Mouse (Mus musculus): ENCODE results near the gene Pfdn2. TPM values are rescaled to one million over a fixed set of nuclear protein-coding genes. Genes with fewer than 3 reads are reported as not detected.

Pfdn2 gene
- polyA plus RNA-seq, 1 experiment: 135 TPM

DNA sequence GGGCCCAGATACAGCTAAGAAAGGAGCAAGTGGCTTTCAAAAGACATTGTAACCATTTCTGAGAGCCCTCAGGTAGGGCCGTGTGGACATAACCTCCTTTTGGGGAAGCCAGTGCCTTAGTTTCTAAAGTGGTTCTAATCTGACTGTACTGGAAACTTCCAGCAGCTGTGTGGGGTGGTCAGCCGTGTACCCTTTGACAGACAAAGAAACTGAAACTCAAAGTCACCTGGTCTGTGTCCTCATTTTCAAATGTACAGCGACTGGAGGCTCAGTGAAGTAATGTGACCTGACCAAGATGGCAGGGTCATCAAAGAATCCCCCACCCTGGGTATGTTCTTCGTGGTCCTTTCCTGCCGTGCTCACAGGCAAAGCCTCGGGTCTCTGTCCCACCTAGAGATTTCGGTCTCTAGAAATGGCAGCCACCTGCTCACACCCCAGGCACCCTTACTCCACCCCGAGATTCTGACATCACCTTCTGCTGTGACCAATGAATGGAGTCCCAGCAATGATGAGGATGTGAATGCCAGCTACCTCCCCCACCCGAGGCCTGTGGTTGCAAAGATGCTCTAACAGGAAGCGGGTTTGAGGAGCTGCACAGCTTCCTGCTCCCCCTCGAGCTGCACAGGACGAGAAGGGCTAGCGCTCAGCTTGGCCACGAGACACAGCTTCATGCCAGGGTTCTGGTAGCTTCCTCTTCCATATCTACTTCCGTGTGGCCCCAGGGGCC, 43.1 kb downstream of the Pfdn2 start, which contains the start of gene Arhgap30:
TSS of gene Arhgap30 (plus strand) at position 579 of the 727 bp plus-strand sequence.
- H3K27ac ChIP-seq (ENCODE audit: insufficient read depth, low read length): no peak within 1 kb of the TSS
- 77% methylated on average over 15 of the region's 15 CpGs for WGBS
- TF ChIP-seq CTCF (IDR thresholded peaks at IDR 0.05; ENCODE audit: borderline replicate concordance, insufficient read depth, low read depth, low read length): no peak
- TF ChIP-seq POLR2A (IDR thresholded peaks at IDR 0.05; ENCODE audit: borderline replicate concordance, insufficient read depth, low read length): no peak
- no peaks in the 10 kb centered on the region for H3K27me3 ChIP-seq (ENCODE audit: control insufficient read depth, insufficient read depth, low read length)
- no peak within 1 kb of the TSS for H3K4me3 ChIP-seq (replicated peaks; ENCODE audit: insufficient read depth, low read depth, low read length)
- no peaks in the 10 kb centered on the region for H3K4me1 ChIP-seq (ENCODE audit: control insufficient read depth, insufficient read depth, low read length)
- DNase-seq: no peak

DNA sequence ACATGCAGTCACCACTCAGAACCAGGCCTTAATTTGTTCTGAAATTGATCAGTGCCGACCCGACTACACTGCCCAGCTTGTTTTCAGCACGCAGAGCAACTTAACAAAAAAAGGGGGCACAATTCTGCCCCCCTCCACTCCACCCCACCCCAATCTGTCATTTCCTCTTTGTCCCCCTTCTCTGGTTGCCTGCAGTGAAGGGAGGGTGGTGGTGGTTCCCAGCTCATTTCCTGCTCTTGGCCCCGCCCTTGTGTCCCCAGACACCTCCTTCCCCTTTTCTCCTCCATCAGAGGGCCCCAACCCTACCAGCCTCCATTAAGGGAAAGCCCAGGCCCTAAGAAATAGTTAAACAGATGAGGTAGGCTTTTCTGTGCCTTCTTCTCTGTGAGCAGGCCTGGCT, 44.6 kb downstream of the Pfdn2 start:
- no peaks in the 10 kb centered on the region for H3K4me1 ChIP-seq (ENCODE audit: control insufficient read depth, insufficient read depth, low read length)
- no peak for DNase-seq
- H3K27ac ChIP-seq (ENCODE audit: insufficient read depth, low read length): no peak overlapping the region
- no peaks in the 10 kb centered on the region for H3K27me3 ChIP-seq (ENCODE audit: control insufficient read depth, insufficient read depth, low read length)
- WGBS: 84% methylated on average over 4 of the region's 4 CpGs
- TF ChIP-seq POLR2A (IDR thresholded peaks at IDR 0.05; ENCODE audit: borderline replicate concordance, insufficient read depth, low read length) (no peak), CTCF (IDR thresholded peaks at IDR 0.05; ENCODE audit: borderline replicate concordance, insufficient read depth, low read depth, low read length) (no peak)
- no peak overlapping the region for H3K4me3 ChIP-seq (replicated peaks; ENCODE audit: insufficient read depth, low read depth, low read length)

DNA sequence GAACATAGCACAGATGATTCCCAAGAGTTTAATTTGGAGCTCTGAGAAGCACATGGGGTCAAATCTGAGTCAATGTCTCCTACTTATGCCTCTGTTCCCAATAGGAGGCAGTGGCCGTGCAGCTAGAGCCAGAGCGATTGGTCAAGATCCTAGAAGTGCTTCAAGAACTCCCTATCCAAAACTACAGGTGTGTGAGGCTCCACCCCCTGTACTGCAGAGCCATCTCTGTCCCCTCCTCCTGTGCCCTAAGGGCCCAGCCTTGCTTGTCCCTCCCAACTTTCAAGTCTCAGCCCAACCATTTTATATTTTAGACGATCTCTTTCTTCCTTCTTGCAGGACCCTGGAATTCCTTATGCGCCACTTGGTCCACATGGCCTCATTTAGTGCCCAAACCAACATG, 56.4 kb downstream of the Pfdn2 start:
- H3K4me1 ChIP-seq (ENCODE audit: control insufficient read depth, insufficient read depth, low read length): no peaks in the 10 kb centered on the region
- H3K27ac ChIP-seq (ENCODE audit: insufficient read depth, low read length): no peak overlapping the region
- no peaks in the 10 kb centered on the region for H3K27me3 ChIP-seq (ENCODE audit: control insufficient read depth, insufficient read depth, low read length)
- 89% methylated on average over 4 of the region's 4 CpGs for WGBS
- TF ChIP-seq POLR2A (IDR thresholded peaks at IDR 0.05; ENCODE audit: borderline replicate concordance, insufficient read depth, low read length): no peak
- no peak for TF ChIP-seq CTCF (IDR thresholded peaks at IDR 0.05; ENCODE audit: borderline replicate concordance, insufficient read depth, low read depth, low read length)
- H3K4me3 ChIP-seq (replicated peaks; ENCODE audit: insufficient read depth, low read depth, low read length): no peak overlapping the region
- no peak for DNase-seq

DNA sequence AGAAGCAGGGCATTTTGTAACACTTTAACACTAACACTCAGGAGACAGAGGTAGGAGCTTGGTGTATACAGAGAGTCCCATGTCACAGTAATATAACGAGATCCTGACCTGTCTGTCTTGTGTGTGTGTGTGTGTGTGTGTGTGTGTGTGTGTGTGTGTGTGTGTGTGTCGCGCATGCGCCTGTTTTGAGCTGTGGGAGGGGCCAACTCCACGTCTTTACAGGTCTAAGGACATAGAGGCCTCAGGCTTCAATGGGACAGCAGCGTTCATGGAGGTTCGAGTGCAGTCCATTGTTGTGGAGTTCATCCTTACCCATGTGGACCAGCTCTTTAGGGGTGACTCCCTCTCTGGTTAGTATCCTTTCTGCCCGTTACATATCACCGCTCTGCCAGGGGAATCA, 57.5 kb downstream of the Pfdn2 start:
- Histone ChIP-seq H3K4me1 (ENCODE audit: control insufficient read depth, insufficient read depth, low read length) (no peaks in the 10 kb centered on the region), H3K4me3 (replicated peaks; ENCODE audit: insufficient read depth, low read depth, low read length) (no peak overlapping the region), H3K27ac (ENCODE audit: insufficient read depth, low read length) (no peak overlapping the region), H3K27me3 (ENCODE audit: control insufficient read depth, insufficient read depth, low read length) (no peaks in the 10 kb centered on the region)
- no peak for TF ChIP-seq POLR2A (IDR thresholded peaks at IDR 0.05; ENCODE audit: borderline replicate concordance, insufficient read depth, low read length)
- TF ChIP-seq CTCF (IDR thresholded peaks at IDR 0.05; ENCODE audit: borderline replicate concordance, insufficient read depth, low read depth, low read length): no peak
- no peak for DNase-seq
- WGBS: 79% methylated on average over 9 of the region's 9 CpGs

DNA sequence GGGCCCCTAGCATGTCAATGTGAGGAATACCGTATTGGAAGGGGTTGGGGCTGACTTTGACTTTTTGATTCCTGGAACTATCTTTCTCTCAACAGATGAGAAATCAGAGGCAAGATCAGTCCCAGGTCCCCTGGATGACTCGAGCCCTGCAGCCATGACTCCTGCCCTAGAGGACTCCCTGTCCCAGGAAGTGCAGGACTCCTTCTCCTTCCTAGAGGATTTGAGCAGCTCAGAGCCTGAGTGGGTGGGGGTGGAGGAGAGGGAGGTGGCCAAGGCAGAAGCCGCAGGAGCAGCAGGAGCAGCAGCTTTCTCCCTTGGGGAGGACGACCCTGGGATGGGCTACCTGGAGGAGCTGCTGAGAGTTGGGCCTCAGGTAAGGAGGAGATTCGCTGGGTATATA, 61.8 kb downstream of the Pfdn2 start:
- no peak for TF ChIP-seq POLR2A (IDR thresholded peaks at IDR 0.05; ENCODE audit: borderline replicate concordance, insufficient read depth, low read length)
- no peak for TF ChIP-seq CTCF (IDR thresholded peaks at IDR 0.05; ENCODE audit: borderline replicate concordance, insufficient read depth, low read depth, low read length)
- Histone ChIP-seq H3K4me1 (ENCODE audit: control insufficient read depth, insufficient read depth, low read length) (no peaks in the 10 kb centered on the region), H3K27ac (ENCODE audit: insufficient read depth, low read length) (no peak overlapping the region), H3K27me3 (ENCODE audit: control insufficient read depth, insufficient read depth, low read length) (no peaks in the 10 kb centered on the region), H3K4me3 (replicated peaks; ENCODE audit: insufficient read depth, low read depth, low read length) (no peak overlapping the region)
- DNase-seq: no peak
- 77% methylated on average over 5 of the region's 5 CpGs for WGBS

Other genes starting within 250 kb of the Pfdn2 start
- gene Cfap126, start 231.8 kb upstream of the Pfdn2 start, polyA plus RNA-seq (2012; rRNA removed): 5.6 and 8.0 TPM in 2 replicates
- 302 and 305 TPM in 2 replicates for gene Sdhc, start 195.1 kb upstream of the Pfdn2 start, polyA plus RNA-seq (2012; rRNA removed)
- gene Mpz, start 195.0 kb upstream of the Pfdn2 start, polyA plus RNA-seq (2012; rRNA removed): 0.16 and 0.34 TPM in 2 replicates
- 195 and 252 TPM in 2 replicates for gene Pcp4l1, start 149.4 kb upstream of the Pfdn2 start, polyA plus RNA-seq (2012; rRNA removed)
- 0.19 and 0.23 TPM in 2 replicates for gene Nr1i3, start 131.7 kb upstream of the Pfdn2 start, polyA plus RNA-seq (2012; rRNA removed)
- gene Tomm40l, start 123.2 kb upstream of the Pfdn2 start, polyA plus RNA-seq (2012; rRNA removed): 85.5 and 92.7 TPM in 2 replicates
- 4.1 and 6.3 TPM in 2 replicates for gene Apoa2, start 120.6 kb upstream of the Pfdn2 start, polyA plus RNA-seq (2012; rRNA removed)
- 12.4 and 13.2 TPM in 2 replicates for gene Fcer1g, start 111.3 kb upstream of the Pfdn2 start, polyA plus RNA-seq (2012; rRNA removed)
- 26.1 and 29.8 TPM in 2 replicates for gene Adamts4, start 95.2 kb upstream of the Pfdn2 start, polyA plus RNA-seq (2012; rRNA removed)
- gene Ndufs2, start 94.3 kb upstream of the Pfdn2 start, polyA plus RNA-seq (2012; rRNA removed): 282 and 283 TPM in 2 replicates
- gene B4galt3, start 75.3 kb upstream of the Pfdn2 start, polyA plus RNA-seq (2012; rRNA removed): 69.6 and 72.2 TPM in 2 replicates
- gene Ppox, start 64.5 kb upstream of the Pfdn2 start, polyA plus RNA-seq (2012; rRNA removed): 76.9 and 81.2 TPM in 2 replicates
- gene Usp21, start 57.7 kb upstream of the Pfdn2 start, polyA plus RNA-seq (2012; rRNA removed): 76.6 and 77.5 TPM in 2 replicates
- 96.4 and 109 TPM in 2 replicates for gene Ufc1, start 50.6 kb upstream of the Pfdn2 start, polyA plus RNA-seq (2012; rRNA removed)
- 54.4 and 56.4 TPM in 2 replicates for gene Dedd, start 16.5 kb upstream of the Pfdn2 start, polyA plus RNA-seq (2012; rRNA removed)
- gene Nit1, start within 50 bp of the Pfdn2 start, polyA plus RNA-seq (2012; rRNA removed): 68.2 TPM in 2 replicates
- gene Klhdc9, start 15.1 kb downstream of the Pfdn2 start, polyA plus RNA-seq (2012; rRNA removed): 7.9 and 8.2 TPM in 2 replicates
- 11.9 and 12.5 TPM in 2 replicates for gene Nectin4, start 24.4 kb downstream of the Pfdn2 start, polyA plus RNA-seq (2012; rRNA removed)
- gene Arhgap30, start 43.3 kb downstream of the Pfdn2 start, polyA plus RNA-seq (2012; rRNA removed): 0.65 and 0.68 TPM in 2 replicates
- gene Usf1, start 65.6 kb downstream of the Pfdn2 start, polyA plus RNA-seq (2012; rRNA removed): 98.7 and 107 TPM in 2 replicates
- 2.2 and 3.2 TPM in 2 replicates for gene Tstd1, start 73.2 kb downstream of the Pfdn2 start, polyA plus RNA-seq (2012; rRNA removed)
- 8.7 and 10.1 TPM in 2 replicates for gene F11r, start 91.9 kb downstream of the Pfdn2 start, polyA plus RNA-seq (2012; rRNA removed)
- 7.5 and 7.6 TPM in 2 replicates for gene Alyref2, start 157.8 kb downstream of the Pfdn2 start, polyA plus RNA-seq (2012; rRNA removed)
- gene Itln1, start 189.6 kb downstream of the Pfdn2 start, polyA plus RNA-seq (2012; rRNA removed): not detected in 2 replicates
- 0.05 TPM in 1 of 2 replicates, not detected in the other for gene Cd244a, start 213.5 kb downstream of the Pfdn2 start, polyA plus RNA-seq (2012; rRNA removed)

Data from cerebellum, adult 2 months (tissue).